Mouse (Mus musculus) thymus, postnatal 0 days (tissue): ENCODE data around the gene Nutm1. TPM values are rescaled to one million over a fixed set of nuclear protein-coding genes. Genes with fewer than 3 reads are reported as not detected.
"Not testable (repeated sequence)": the region's sequence is repeated elsewhere in the genome, so short reads cannot be mapped to it uniquely, and the experiment has no call there.

Experiments used
- DNase-seq: peaks from one replicate; pipeline ENCODE4 v3.0.0-alpha.2; 2015; ENCODE audit warnings: low spot score
- polyA plus RNA-seq: library from polyadenylated mRNA; unstranded; fragments of >200 nt; fragmentation: Nextera tagmentation; extraction: Ambion mirVana; gene quantifications from 2 replicates; pipeline ENCODE4 v1.2.1, GENCODE M21; 2015

Nutm1 gene
- 0.04 and 0.08 TPM in 2 replicates for polyA plus RNA-seq

GRCm38 (mm10) chr2:112259241-112259962, at the start of gene Nutm1:
Gene Nutm1 (minus strand): TSS chr2:112259291.
- no peak for DNase-seq

GRCm38 (mm10) chr2:112308671-112309070, 49.6 kb upstream of the Nutm1 start:
- DNase-seq: no peak

DNA sequence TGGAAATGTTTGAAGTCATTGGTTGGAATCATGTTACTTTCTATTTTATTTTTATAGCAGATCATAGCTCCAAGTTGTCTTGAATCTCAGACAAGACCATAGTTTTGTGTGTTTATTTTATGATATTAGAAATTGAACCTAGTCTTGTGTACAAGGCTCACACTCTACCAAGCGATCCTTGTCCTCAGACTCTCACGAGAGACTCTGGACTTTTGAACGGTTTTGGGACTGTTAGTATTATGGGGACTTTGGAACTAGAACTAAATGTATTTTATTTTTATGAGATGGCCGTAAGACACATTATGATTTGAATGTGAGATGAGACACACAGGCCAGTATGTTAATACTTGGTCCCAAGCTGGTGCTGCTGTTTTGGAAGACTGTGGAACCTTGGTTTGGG, 39.1 kb upstream of the Nutm1 start:
- DNase-seq: no peak

GRCm38 (mm10) chr2:112296211-112296610, 37.1 kb upstream of the Nutm1 start:
- no peak for DNase-seq

GRCm38 (mm10) chr2:112292823-112293222, 33.7 kb upstream of the Nutm1 start:
- no peak for DNase-seq

GRCm38 (mm10) chr2:112289507-112289906, 30.4 kb upstream of the Nutm1 start:
- DNase-seq: no peak

- DNase-seq: no peak
Observed at GRCm38 (mm10) chr2:112287059-112287458, 28.0 kb upstream of the Nutm1 start.

DNA sequence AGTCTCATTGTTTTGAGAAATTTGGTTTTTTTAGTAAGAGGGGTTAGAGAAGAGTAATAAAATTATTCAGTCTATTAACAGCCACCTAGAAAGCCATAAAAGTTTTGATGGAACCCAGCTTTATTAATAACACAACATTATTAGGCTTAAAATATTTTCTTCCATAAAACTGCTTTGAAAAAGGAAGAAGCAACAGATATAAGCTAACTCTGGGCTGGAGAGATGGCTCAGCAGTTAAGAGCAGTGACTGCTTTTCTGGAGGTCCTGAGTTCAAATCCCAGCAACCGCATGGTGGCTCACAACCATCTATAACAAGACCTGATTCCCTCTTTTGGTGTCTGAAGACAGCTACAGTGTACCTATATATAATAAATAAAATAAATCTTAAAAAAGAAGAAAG, 27.0 kb upstream of the Nutm1 start:
- not testable (repeated sequence) for DNase-seq

DNA sequence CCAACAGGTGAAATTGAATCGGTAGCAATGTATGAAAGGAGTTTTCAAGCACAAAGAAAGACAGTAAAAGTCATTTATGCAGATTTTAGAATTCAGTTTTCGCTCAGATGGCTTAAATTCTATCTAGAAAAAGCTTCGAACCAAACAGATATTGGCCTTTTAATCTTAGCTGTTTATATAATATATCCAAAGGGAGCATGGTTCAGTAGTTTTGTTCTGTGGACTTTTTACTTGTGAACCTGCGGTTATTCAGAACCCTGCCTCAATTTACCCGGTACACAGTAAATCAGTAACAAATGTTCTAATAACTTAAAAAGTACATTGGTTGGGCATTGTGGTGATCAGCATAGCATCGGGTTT, 25.9 kb upstream of the Nutm1 start:
- DNase-seq: no peak

DNA sequence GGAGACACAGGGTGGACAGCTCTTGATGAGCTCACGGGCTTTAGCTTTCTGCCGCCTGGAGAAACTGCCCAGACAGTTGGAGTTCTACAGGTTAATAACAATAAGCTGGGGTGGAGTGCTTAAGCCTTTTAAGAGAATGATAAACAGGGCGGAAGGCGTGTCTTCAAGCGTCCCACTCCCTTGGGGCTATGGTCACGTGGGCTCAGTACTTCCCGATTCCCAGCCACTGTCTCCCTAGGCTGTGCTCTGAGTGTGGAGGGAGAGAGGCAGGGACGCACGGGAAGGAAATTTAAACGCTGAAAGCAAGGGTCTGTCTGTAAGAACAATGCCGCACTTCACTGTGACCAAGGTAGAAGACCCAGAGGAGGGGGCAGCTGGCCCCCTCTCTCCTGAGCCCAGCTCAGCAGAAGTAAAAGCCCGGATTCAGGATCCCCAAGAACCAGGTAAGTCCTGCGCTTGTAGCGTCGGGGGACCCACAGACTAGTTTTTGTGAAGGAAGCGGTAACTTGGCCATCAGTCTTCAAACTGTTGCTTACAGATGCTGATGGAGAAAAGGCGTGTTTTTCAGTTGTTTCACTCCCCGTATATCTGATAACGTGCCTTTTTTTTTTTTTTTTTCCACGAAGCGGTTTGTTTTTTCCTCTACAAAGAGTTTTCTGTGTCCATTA, 25.4 kb upstream of the Nutm1 start:
- DNase-seq: peak; percentile 26

- no peak for DNase-seq
Observed at GRCm38 (mm10) chr2:112282846-112283245, 23.8 kb upstream of the Nutm1 start.

DNA sequence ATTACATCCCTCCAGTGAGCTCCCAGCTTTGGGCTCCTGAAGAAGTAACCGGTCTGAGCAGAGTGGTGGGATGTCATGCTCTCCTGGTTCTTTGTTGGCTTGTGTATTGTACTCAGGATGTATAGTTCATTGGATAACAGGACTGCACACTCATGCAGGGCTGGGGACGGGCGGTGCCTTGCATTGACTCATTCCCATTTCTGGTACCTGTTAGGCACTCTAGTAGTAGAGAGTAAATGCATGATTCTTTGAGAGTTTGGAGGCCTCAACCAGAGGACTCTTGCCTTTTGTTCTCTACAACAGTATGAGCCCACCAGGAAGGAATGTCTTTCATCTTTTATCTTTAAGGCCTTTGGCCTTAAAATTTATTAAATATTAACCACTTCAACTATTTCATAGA, 17.8 kb upstream of the Nutm1 start:
- no peak for DNase-seq

- DNase-seq: no peak
Observed at GRCm38 (mm10) chr2:112273474-112273873, 14.4 kb upstream of the Nutm1 start.

- DNase-seq: no peak
Observed at GRCm38 (mm10) chr2:112272909-112273308, 13.8 kb upstream of the Nutm1 start.

GRCm38 (mm10) chr2:112270011-112270410, 10.9 kb upstream of the Nutm1 start:
- no peak for DNase-seq

DNA sequence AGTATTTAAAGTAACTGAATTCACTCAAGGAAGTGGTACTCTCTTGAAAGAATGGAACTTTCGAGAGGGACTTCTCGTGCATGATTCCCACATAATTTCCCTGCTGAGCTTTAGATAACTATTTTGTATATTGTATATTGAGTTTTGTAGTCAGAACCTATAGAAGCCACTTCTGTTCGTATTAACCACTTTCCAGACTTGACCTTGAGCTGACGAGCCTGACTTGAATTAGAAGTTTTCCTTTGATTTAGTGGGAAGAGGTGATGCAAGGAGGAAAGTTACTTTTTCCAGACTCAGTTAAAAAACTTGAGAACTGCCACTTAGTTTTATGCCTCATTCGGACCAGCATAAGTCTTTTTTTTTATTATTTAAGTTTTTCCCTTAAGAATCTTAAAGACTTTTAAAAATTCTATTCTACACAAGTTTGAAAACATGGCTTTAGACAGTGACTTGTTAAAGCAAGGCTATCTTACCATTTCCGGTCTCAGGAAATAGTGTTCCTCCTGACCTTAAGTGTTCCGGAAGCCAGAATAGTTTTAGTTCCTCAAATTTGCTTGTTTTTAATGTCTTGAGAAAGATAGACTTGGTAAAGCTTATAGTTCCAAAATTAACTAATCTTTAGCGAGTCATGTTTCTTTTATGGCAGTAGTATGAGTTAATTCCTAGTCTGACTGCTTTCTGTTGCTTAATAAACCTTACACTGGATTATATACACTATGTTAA, 8.6 kb upstream of the Nutm1 start:
- no peak for DNase-seq

DNA sequence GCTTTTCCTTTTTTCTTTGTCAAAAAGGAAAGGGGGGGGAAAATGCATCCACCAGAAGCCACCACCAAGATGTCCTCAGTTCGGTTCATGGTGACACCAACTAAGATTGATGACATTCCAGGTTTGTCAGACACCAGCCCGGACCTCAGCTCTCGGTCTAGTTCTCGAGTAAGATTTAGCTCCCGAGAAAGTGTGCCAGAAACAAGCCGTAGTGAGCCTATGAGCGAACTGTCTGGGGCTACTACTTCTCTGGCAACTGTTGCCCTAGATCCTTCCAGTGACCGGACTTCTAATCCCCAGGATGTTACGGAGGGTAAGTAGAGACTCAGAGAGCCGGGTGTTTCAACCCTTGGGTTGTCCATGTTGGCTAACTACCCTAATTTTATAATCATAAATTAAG, 7.7 kb upstream of the Nutm1 start:
- peak; percentile 21 for DNase-seq

DNA sequence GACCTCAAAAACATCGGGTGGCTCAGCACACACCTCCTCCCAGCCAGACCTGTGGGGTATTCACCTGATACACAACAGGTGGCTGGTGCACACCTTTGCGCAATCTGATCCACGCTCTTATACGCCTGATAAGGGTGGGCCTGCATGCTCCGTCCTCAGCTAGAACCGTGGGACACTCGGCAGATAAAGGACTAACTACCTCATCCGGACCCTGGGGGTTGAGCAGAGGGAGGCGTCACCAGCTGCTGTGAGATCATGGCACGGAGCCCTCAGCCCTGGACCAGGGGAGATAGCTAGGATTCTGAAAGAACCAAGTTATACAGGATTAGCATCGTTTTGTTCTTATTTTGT, 7.1 kb upstream of the Nutm1 start, which contains the start of gene Gm21985:
Gene Gm21985 (plus strand): TSS at position 73 of the 351 bp plus-strand sequence.
- peak; percentile 51 for DNase-seq

GRCm38 (mm10) chr2:112265448-112266241, 6.6 kb upstream of the Nutm1 start, which contains the start of gene Slc12a6:
Gene Slc12a6 (plus strand): TSS chr2:112265825.
- peak; percentile 94 for DNase-seq

- no peak for DNase-seq
Observed at GRCm38 (mm10) chr2:112264364-112264763, 5.3 kb upstream of the Nutm1 start.

DNA sequence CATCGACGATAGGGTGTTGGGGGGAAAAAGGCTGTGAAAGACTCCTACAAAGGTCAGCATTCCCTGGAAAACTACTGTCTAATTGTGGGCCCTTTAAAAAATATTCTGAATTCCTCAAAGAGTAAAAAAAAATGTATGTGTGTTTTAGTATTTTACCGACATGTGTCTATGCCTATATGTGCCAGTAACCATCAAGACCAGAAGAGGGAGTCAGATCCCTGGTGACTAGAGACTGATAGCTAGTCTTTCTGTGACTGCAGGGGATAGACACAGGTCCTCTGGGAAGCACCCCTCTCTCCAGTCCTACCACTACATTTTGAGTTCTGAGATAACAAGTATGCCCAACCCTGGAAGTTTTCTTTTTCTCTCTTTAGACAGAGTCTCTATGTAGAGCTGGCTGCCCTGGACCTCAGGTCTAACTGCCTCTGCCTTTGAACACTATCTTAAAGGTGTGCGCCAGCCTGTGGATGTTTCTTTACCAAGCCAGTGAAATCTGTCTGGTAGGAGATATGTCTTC, 3.7 kb upstream of the Nutm1 start:
- peak; percentile 48 for DNase-seq
